Mouse (Mus musculus) cerebellum, adult 2 months (tissue): ENCODE measurements around the gene Rpl7a.
"Not testable (repeated sequence)": the region's sequence is repeated elsewhere in the genome, so short reads cannot be mapped to it uniquely, and the experiment has no call there.

Experiments used
- CTCF ChIP-seq: fragments of 200-500 bp; IDR thresholded peaks from 2 replicates; pipeline ENCODE4 v1.5.1; 2011; ENCODE audit warnings: low read depth, mild to moderate bottlenecking, control low read depth, low read length, moderate library complexity, borderline replicate concordance; ENCODE audit not compliant: insufficient read depth
- POLR2A ChIP-seq: fragments of 200-500 bp; IDR thresholded peaks from 2 replicates; pipeline ENCODE4 v1.6.1; 2011; ENCODE audit warnings: low read length, control low read depth, borderline replicate concordance; ENCODE audit not compliant: insufficient read depth

- not testable (repeated sequence) for TF ChIP-seq POLR2A, CTCF
Observed at GRCm38 (mm10) chr2:26886170-26886569, 24.4 kb upstream of the Rpl7a start.
